Mouse (Mus musculus): ENCODE results near the gene Kiz. TPM values are rescaled to one million over a fixed set of nuclear protein-coding genes. Genes with fewer than 3 reads are reported as not detected.
A peak's percentile ranks its signal among the peaks of the same experiment; 100 is the strongest.

Kiz gene
- polyA plus RNA-seq, 1 experiment = 9.6 TPM

GRCm38 (mm10) chr2:146847863-146848262 is 7.8 kb upstream of the Kiz start:
- Histone ChIP-seq H3K4me2 (ENCODE audit: low read depth) (no peak overlapping the region), H3K4me3 (no peak overlapping the region), H3K79me2 (ENCODE audit: control insufficient read depth, insufficient read depth) (no peaks in the 10 kb centered on the region)

DNA sequence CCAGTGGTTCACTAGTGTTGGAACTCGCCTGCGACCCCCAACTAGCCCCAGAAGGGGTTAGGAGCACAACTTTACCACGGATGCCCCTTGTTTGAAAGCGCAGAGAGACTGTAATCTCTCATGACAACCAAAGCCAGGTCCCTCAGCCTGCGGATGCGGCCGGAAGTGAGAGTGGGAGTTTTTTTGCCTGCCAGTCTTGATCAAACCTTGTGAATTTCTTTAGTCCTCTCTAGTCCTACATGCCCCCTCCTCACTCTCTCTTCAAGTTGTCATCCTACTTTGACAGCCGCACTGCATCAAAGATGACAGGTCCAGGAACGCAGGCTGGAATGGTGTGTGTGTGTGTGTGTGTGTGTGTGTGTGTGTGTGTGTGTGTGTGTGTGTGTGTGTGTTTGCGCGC is 456 bp downstream of the Kiz start:
- Histone ChIP-seq H3K79me2 (ENCODE audit: control insufficient read depth, insufficient read depth) (no peaks in the 10 kb centered on the region), H3K4me3 (peak overlapping the region; percentile 59), H3K27me3 (ENCODE audit: control insufficient read depth, insufficient read depth, insufficient read length) (no peaks in the 10 kb centered on the region), H3ac (ENCODE audit: control insufficient read depth, insufficient read length) (peak overlapping the region; percentile 26), H3K4me2 (ENCODE audit: low read depth) (peak overlapping the region; percentile 81), H3K36me3 (ENCODE audit: control insufficient read depth, insufficient read depth) (no peaks in the 10 kb centered on the region)
- TF ChIP-seq MAX (IDR thresholded peaks at IDR 0.05; ENCODE audit: low read depth) (no peak), TCF3 (IDR thresholded peaks at IDR 0.05; ENCODE audit: insufficient read length, low read depth) (no peak), CEBPB (IDR thresholded peaks at IDR 0.05; ENCODE audit: insufficient read depth, poor library complexity, severe bottlenecking) (no peak), SRF (IDR thresholded peaks at IDR 0.05; ENCODE audit: control insufficient read depth, insufficient read length, low read depth) (no peak), E2F4 (IDR thresholded peaks at IDR 0.05; ENCODE audit: insufficient read depth) (no peak), MYOG (IDR thresholded peaks at IDR 0.05; ENCODE audit: control insufficient read depth in 1 of 3, insufficient read depth in 1 of 3, insufficient read length in 2 of 3, low read depth in 2 of 3) (no peak), REST (IDR thresholded peaks at IDR 0.05; ENCODE audit: insufficient read depth, insufficient read length) (no peak), USF1 (IDR thresholded peaks at IDR 0.05; ENCODE audit: low read depth) (no peak), TCF12 (IDR thresholded peaks at IDR 0.05; ENCODE audit: insufficient read depth, poor library complexity, severe bottlenecking) (no peak), MYOD1 (IDR thresholded peaks at IDR 0.05; ENCODE audit: control insufficient read depth in 1 of 3, insufficient read length in 2 of 3, low read depth in 2 of 3) (no peak), POLR2A (IDR thresholded peaks at IDR 0.05; ENCODE audit: insufficient read length, low read depth) (no peak), POLR2AphosphoS2 (IDR thresholded peaks at IDR 0.05; ENCODE audit: insufficient read length, low read depth) (no peak)

More at GRCm38 (mm10) chr2:146847863-146848262, 7.8 kb upstream of the Kiz start:
- H3K36me3 ChIP-seq (ENCODE audit: control insufficient read depth, insufficient read depth) = no peaks in the 10 kb centered on the region
- no peaks in the 10 kb centered on the region for H3K27me3 ChIP-seq (ENCODE audit: control insufficient read depth, insufficient read depth, insufficient read length)
- no peak for TF ChIP-seq POLR2A (IDR thresholded peaks at IDR 0.05; ENCODE audit: insufficient read length, low read depth)
- no peak for TF ChIP-seq E2F4 (IDR thresholded peaks at IDR 0.05; ENCODE audit: insufficient read depth)
- no peak for TF ChIP-seq TCF3 (IDR thresholded peaks at IDR 0.05; ENCODE audit: insufficient read length, low read depth)
- TF ChIP-seq MYOG (IDR thresholded peaks at IDR 0.05; ENCODE audit: control insufficient read depth in 1 of 3, insufficient read depth in 1 of 3, insufficient read length in 2 of 3, low read depth in 2 of 3) = no peak
- no peak for TF ChIP-seq USF1 (IDR thresholded peaks at IDR 0.05; ENCODE audit: low read depth)
- no peak for TF ChIP-seq TCF12 (IDR thresholded peaks at IDR 0.05; ENCODE audit: insufficient read depth, poor library complexity, severe bottlenecking)
- H3ac ChIP-seq (ENCODE audit: control insufficient read depth, insufficient read length) = no peak overlapping the region

DNA sequence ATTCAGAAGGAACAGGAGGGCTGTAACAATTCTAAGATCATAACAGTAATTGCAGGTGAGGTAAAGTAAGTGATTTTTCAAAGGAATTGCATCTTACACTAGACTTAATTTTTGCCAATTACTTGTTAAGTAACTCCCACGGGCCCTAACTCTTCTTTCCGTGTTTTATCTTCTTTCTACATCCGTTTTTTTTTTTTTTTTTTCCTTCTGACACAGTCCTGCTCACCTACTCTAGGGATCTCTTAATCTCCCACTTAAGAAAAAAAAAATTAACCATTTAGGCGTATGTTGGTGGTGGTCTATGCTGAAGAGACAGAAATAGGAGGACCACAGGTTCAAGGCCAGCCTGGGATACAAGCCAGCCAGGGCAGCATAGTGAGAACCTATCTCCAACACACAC is 1.2 kb downstream of the Kiz start:
- Histone ChIP-seq H3K79me2 (ENCODE audit: control insufficient read depth, insufficient read depth) (no peaks in the 10 kb centered on the region), H3ac (ENCODE audit: control insufficient read depth, insufficient read length) (no peak overlapping the region), H3K4me2 (ENCODE audit: low read depth) (peak overlapping the region; percentile 81), H3K36me3 (ENCODE audit: control insufficient read depth, insufficient read depth) (no peaks in the 10 kb centered on the region), H3K4me3 (peak overlapping the region; percentile 59), H3K27me3 (ENCODE audit: control insufficient read depth, insufficient read depth, insufficient read length) (no peaks in the 10 kb centered on the region)
- no peak for TF ChIP-seq SRF (IDR thresholded peaks at IDR 0.05; ENCODE audit: control insufficient read depth, insufficient read length, low read depth)
- TF ChIP-seq USF1 (IDR thresholded peaks at IDR 0.05; ENCODE audit: low read depth) = no peak
- no peak for TF ChIP-seq REST (IDR thresholded peaks at IDR 0.05; ENCODE audit: insufficient read depth, insufficient read length)
- TF ChIP-seq CEBPB (IDR thresholded peaks at IDR 0.05; ENCODE audit: insufficient read depth, poor library complexity, severe bottlenecking) = no peak
- no peak for TF ChIP-seq TCF3 (IDR thresholded peaks at IDR 0.05; ENCODE audit: insufficient read length, low read depth)
- TF ChIP-seq MYOD1 (IDR thresholded peaks at IDR 0.05; ENCODE audit: control insufficient read depth in 1 of 3, insufficient read length in 2 of 3, low read depth in 2 of 3) = no peak
- TF ChIP-seq TCF12 (IDR thresholded peaks at IDR 0.05; ENCODE audit: insufficient read depth, poor library complexity, severe bottlenecking) = no peak
- TF ChIP-seq MYOG (IDR thresholded peaks at IDR 0.05; ENCODE audit: control insufficient read depth in 1 of 3, insufficient read depth in 1 of 3, insufficient read length in 2 of 3, low read depth in 2 of 3) = no peak
- TF ChIP-seq E2F4 (IDR thresholded peaks at IDR 0.05; ENCODE audit: insufficient read depth) = no peak
- no peak for TF ChIP-seq POLR2A (IDR thresholded peaks at IDR 0.05; ENCODE audit: insufficient read length, low read depth)
- no peak for TF ChIP-seq MAX (IDR thresholded peaks at IDR 0.05; ENCODE audit: low read depth)
- no peak for TF ChIP-seq POLR2AphosphoS2 (IDR thresholded peaks at IDR 0.05; ENCODE audit: insufficient read length, low read depth)

- Histone ChIP-seq H3K36me3 (ENCODE audit: control insufficient read depth, insufficient read depth) (no peaks in the 10 kb centered on the region), H3K4me2 (ENCODE audit: low read depth) (no peak overlapping the region), H3K4me3 (no peak overlapping the region), H3K79me2 (ENCODE audit: control insufficient read depth, insufficient read depth) (no peaks in the 10 kb centered on the region), H3ac (ENCODE audit: control insufficient read depth, insufficient read length) (no peak overlapping the region), H3K27me3 (ENCODE audit: control insufficient read depth, insufficient read depth, insufficient read length) (no peaks in the 10 kb centered on the region)
- TF ChIP-seq USF1 (IDR thresholded peaks at IDR 0.05; ENCODE audit: low read depth) (no peak), MAX (IDR thresholded peaks at IDR 0.05; ENCODE audit: low read depth) (no peak), SRF (IDR thresholded peaks at IDR 0.05; ENCODE audit: control insufficient read depth, insufficient read length, low read depth) (no peak), TCF12 (IDR thresholded peaks at IDR 0.05; ENCODE audit: insufficient read depth, poor library complexity, severe bottlenecking) (no peak)
Observed at GRCm38 (mm10) chr2:146865781-146866180, 10.1 kb downstream of the Kiz start.
